Mouse (Mus musculus): Measurements from ENCODE around the gene Phyhd1.

GRCm38 (mm10) chr2:30259131-30260064 lies 6.6 kb upstream of the Phyhd1 start:
- TF ChIP-seq CTCF (IDR thresholded peaks at IDR 0.05; ENCODE audit: borderline replicate concordance, insufficient read depth, low read depth, low read length) = no peak
- TF ChIP-seq POLR2A (IDR thresholded peaks at IDR 0.05; ENCODE audit: borderline replicate concordance, insufficient read depth, low read length) = no peak
